Mouse (Mus musculus) ES-Bruce4 (cell line): ENCODE measurements around the gene Sept8. TPM values are rescaled to one million over a fixed set of nuclear protein-coding genes. Genes with fewer than 3 reads are reported as not detected.

ENCODE experiments used
- H3K27ac ChIP-seq: 2 replicates; pipeline ENCODE4 v1.5.1; 2012; ENCODE audit warnings: low read length, inconsistent platforms; ENCODE audit not compliant: insufficient read depth
- H3K27me3 ChIP-seq: 2 replicates; pipeline ENCODE4 v1.6.1; 2012; ENCODE audit warnings: mild to moderate bottlenecking, low read length, inconsistent platforms; ENCODE audit not compliant: control insufficient read depth, poor library complexity, insufficient read depth, severe bottlenecking
- H3K36me3 ChIP-seq: 2 replicates; pipeline ENCODE4 v1.6.1; 2012; ENCODE audit warnings: inconsistent platforms, mild to moderate bottlenecking, low read length, moderate library complexity; ENCODE audit not compliant: control insufficient read depth, poor library complexity, insufficient read depth, severe bottlenecking
- H3K4me1 ChIP-seq: one replicate; pipeline ENCODE4 v1.8.1; 2011; ENCODE audit warnings: low read length; ENCODE audit not compliant: control insufficient read depth, insufficient read depth
- H3K4me3 ChIP-seq: 2 replicates; pipeline ENCODE4 v1.5.1; 2011; ENCODE audit warnings: low read depth, mild to moderate bottlenecking, low read length
- H3K9ac ChIP-seq: 2 replicates; pipeline ENCODE4 v1.6.1; 2012; ENCODE audit warnings: low read depth, mild to moderate bottlenecking, inconsistent platforms; ENCODE audit not compliant: poor library complexity, severe bottlenecking
- H3K9me3 ChIP-seq: replicated peaks from 2 replicates; pipeline ENCODE4 v1.6.1; 2012; ENCODE audit warnings: mild to moderate bottlenecking, low read length, inconsistent platforms; ENCODE audit not compliant: control insufficient read depth, poor library complexity, insufficient read depth, severe bottlenecking
- CTCF ChIP-seq: IDR thresholded peaks from one replicate; pipeline ENCODE4 v1.8.1; 2011; ENCODE audit warnings: low read depth, low read length
- EP300 ChIP-seq: IDR thresholded peaks from 2 replicates; pipeline ENCODE4 v1.6.1; 2011; ENCODE audit warnings: low read depth, low read length; ENCODE audit not compliant: insufficient read depth
- POLR2A ChIP-seq: IDR thresholded peaks from one replicate; pipeline ENCODE4 v1.8.1; 2011; ENCODE audit warnings: low read length; ENCODE audit not compliant: insufficient read depth
- polyA plus RNA-seq: library from polyadenylated mRNA; stranded (reverse); fragments of >200 nt; gene quantifications from 2 replicates; pipeline ENCODE4 v1.2.4, GENCODE M21; 2011; ENCODE audit warnings: low read depth; ENCODE audit not compliant: missing spikeins, insufficient read depth, insufficient read length

The Sept8 gene
- polyA plus RNA-seq, 1 experiment = 40.1 TPM

DNA sequence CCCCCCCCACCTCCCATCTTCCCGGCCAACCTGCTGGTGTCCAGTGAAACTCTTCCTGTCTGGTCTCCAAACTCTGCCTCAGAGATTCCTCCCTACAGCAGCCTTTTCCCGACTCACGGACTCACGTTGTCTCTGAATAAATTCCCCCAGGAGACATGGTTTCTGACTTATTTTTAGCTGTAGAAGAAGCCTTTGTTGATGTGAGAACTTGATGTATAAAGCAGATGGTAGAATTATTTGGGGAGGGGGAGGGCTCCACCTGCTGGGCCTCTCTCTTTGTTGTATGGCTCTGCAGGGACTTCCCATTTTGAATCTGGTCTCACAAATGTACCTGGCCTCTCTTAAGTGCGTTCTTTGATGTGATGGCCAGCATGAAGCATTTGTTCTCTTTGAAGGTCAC lies 8.7 kb upstream of the Sept8 start:
- H3K4me3 ChIP-seq = no peak overlapping the region
- no peaks in the 10 kb centered on the region for H3K36me3 ChIP-seq
- H3K27ac ChIP-seq = no peak overlapping the region
- H3K9me3 ChIP-seq = no peaks in the 10 kb centered on the region
- H3K27me3 ChIP-seq = no peaks in the 10 kb centered on the region
- H3K4me1 ChIP-seq = peaks cover 2% of the 10 kb centered on the region
- no peak for TF ChIP-seq CTCF
- no peak for TF ChIP-seq EP300
- no peak for TF ChIP-seq POLR2A
- H3K9ac ChIP-seq = no peak overlapping the region

DNA sequence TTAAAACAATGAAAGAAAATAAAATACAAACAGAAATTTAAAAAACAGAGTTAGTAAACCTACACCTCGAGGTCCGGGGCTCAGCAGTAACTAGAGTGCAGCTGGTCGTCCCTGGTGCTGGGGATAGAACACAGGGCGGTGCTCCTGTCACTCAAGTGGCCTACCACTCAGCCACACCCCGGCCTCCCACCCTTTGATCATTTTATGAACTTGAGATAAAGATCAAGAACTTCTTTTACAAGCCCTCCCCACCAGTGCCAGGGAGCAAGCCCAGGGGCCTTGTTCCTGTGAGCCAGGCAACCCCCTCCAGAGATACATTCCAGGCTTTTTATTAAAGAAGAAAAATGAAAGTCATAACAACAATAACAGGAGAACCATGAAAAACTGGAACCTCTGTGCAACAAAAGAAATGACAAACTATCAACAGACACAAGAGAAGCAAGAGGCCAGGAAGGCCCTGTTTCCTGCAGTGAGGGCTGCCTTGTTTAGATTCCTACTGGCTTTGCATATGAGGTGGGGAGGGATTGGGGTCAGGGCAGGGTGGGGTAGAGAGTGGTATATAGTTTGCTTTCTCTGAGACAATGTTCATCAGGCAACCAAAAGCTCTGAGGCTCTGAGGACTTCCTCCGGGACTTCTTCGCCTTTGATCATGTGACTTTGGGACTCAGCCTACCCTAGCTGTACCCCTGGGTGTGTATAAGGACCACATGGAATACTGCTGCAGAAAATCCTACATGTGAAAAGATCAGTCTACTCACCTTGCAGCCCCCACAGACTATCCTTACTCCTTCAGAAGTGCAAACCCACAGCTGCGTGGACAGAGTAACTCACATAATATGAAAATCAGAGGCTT lies 2.1 kb upstream of the Sept8 start:
- Histone ChIP-seq H3K27ac (no peak overlapping the region), H3K4me3 (no peak overlapping the region), H3K27me3 (no peaks in the 10 kb centered on the region), H3K9ac (no peak overlapping the region), H3K9me3 (no peaks in the 10 kb centered on the region), H3K4me1 (no peaks in the 10 kb centered on the region), H3K36me3 (no peaks in the 10 kb centered on the region)
- TF ChIP-seq EP300 (no peak), CTCF (no peak), POLR2A (no peak)

DNA sequence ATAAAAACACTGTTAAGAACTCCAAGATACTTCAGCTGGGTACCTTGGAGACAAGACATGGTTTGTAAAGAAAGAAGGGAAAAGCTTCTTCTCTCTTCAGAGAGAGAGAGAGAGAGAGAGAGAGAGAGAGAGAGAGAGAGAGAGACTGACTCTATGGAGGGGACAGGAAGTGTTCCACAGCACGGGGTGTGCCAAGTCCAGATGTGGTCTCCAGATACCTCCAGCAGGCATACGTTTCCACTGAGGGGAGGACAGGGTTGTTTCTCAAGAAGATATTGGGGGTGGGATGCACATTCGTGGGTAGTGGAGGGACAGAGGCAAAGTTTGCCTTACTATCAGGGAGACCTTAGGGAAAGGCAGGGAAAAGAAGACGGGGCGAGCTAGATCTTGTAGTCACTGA lies 298 bp upstream of the Sept8 start:
- H3K9ac ChIP-seq = peak overlapping the region; percentile 92
- H3K4me3 ChIP-seq = no peak overlapping the region
- H3K27me3 ChIP-seq = no peaks in the 10 kb centered on the region
- no peak for TF ChIP-seq EP300
- no peak for TF ChIP-seq POLR2A
- no peak for TF ChIP-seq CTCF
- no peaks in the 10 kb centered on the region for H3K36me3 ChIP-seq
- H3K4me1 ChIP-seq = peaks cover 5% of the 10 kb centered on the region
- H3K27ac ChIP-seq = no peak overlapping the region
- no peaks in the 10 kb centered on the region for H3K9me3 ChIP-seq

DNA sequence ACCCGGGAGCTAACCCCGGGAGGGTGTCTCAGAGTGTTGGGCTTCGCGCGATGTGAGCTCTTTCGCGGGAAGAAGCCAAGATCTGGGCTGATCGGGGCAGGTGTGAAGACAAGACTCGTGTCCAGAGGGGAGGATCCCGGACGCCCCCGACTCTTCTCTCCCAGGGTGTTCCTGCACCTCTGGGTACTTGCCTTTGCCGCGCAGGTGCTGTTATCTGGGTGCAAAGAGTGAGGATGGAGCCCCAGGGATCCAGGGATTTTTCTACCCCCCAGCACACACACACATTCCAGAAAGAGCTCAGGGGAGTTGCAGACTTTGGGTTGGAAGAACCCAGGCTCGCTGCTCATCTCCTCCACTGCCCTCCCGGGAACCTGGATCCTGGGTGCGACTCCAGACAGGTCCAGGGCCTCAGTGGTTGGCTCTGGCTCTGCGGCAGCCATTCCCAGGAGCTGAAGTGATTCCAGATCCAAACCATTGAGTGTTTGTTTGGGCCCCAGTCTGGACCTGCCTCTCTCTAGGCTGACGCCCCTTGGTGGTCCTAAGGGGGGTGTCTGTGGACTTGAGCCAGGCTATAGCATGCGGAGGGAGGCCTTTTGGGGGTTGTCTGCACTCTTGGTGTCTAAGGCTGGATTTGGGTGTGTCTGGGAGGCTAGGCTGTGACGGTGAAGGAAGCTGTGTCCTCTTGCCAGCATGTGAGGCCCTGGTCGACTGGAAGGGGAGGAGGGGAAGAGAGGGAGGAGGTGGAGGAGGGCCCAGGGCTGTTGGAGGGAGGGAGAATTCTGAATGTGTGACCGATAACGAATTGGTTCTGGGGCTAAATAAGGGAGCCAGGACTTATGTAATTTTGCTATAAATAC lies 1.3 kb downstream of the Sept8 start:
- peaks cover 5% of the 10 kb centered on the region for H3K4me1 ChIP-seq
- H3K27ac ChIP-seq = no peak overlapping the region
- TF ChIP-seq POLR2A (no peak), CTCF (no peak), EP300 (no peak)
- H3K27me3 ChIP-seq = no peaks in the 10 kb centered on the region
- no peaks in the 10 kb centered on the region for H3K36me3 ChIP-seq
- peak overlapping the region; percentile 92 for H3K9ac ChIP-seq
- H3K4me3 ChIP-seq = peak overlapping the region; percentile 76
- H3K9me3 ChIP-seq = no peaks in the 10 kb centered on the region

DNA sequence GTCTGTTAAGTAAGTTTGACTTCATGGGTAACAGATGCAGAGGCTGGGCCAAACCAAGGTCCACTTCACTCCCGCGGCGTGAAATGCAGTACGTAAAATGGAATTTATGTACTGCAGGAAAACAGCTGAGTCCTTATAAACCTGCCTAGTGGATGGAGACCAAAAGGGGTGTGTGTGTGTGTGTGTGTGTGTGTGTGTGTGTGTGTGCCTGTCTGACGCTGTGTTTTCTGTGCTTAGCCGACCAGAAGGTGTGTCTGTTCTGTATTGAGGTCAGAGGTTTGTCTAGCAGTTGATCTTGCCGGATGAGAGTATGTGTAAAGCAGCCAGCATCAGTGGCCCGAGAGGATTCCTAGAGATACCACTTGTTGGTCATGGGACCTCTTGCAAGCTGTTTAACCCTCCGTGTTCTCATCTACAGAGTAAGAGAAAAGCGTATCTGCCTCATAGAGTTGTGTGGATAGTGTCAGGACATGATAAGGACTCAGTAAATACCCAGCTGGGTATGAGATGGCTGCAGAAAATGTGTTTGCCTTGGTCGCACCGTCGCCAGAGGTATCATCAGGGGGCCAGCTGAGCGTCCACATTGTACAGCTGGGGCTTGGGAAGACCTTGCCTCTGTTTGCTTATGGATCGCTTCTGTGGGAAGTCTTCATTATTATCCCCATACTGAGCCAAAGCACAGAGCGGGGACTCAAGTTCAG lies 2.2 kb downstream of the Sept8 start:
- Histone ChIP-seq H3K9me3 (no peaks in the 10 kb centered on the region), H3K27me3 (no peaks in the 10 kb centered on the region), H3K4me1 (peaks cover 7% of the 10 kb centered on the region), H3K9ac (0 out of 2 replicates have a peak overlapping the region, but pooled peaks have one; percentile 92), H3K4me3 (peak overlapping the region; percentile 19), H3K27ac (no peak overlapping the region), H3K36me3 (no peaks in the 10 kb centered on the region)
- TF ChIP-seq POLR2A (no peak), CTCF (no peak), EP300 (no peak)
